Mouse (Mus musculus) kidney, postnatal 25 days (tissue): ENCODE results near the gene Pnldc1.
"Not testable (repeated sequence)": the region's sequence is repeated elsewhere in the genome, so short reads cannot be mapped to it uniquely, and the experiment has no call there.

Experiments used
- DNase-seq, 2 experiments: peaks; one replicate each; pipeline ENCODE4 v3.0.0; 2021; ENCODE audit warnings: mixed read lengths in 2 of 2

Gene Pnldc1

GRCm38 (mm10) chr17:12909361-12910280 is at the start of gene Pnldc1:
TSS of gene Pnldc1 (minus strand) at chr17:12910230.
- DNase-seq: no peak

GRCm38 (mm10) chr17:12959377-12959776 is 49.3 kb upstream of the Pnldc1 start:
- not testable (repeated sequence) for DNase-seq

DNA sequence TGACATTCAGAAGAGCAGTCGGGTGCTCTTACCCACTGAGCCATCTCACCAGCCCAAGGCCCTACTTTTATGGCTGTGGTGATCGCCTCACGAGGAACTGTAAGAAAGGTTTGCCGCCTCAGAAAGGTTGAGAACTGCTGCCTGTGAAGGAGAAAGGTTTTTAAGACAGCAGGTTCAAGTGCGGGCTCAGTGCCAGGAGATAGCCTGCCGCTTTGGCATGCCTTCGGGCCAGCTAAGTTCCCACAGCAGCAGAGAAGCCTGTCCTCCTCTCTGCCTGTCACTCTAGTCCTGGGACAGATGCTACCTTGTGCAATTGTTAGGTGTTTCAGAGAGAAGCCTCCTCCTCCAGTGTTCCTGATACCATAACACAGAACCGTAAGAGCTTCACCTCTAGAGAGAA is 46.6 kb upstream of the Pnldc1 start:
- DNase-seq: peak; percentile 51 to 57

DNA sequence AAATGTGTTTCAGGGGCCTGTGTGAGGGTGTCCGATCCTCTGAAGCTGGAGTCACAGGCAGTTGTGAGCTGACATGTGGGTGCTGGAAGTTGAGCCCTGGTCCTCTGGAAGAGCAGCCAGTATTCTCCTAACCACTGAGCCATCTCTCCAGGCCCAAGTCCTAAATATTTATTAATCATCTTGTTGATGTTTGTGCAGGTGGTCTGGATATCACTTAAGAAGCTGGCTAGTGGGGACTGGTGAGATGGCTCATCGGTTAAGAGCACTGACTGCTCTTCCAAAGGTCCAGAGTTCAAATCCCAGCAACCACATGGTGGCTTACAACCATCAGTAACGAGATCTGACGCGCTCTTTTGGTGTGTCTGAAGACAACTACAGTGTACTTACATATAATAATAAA is 39.6 kb upstream of the Pnldc1 start:
- no peak for DNase-seq

DNA sequence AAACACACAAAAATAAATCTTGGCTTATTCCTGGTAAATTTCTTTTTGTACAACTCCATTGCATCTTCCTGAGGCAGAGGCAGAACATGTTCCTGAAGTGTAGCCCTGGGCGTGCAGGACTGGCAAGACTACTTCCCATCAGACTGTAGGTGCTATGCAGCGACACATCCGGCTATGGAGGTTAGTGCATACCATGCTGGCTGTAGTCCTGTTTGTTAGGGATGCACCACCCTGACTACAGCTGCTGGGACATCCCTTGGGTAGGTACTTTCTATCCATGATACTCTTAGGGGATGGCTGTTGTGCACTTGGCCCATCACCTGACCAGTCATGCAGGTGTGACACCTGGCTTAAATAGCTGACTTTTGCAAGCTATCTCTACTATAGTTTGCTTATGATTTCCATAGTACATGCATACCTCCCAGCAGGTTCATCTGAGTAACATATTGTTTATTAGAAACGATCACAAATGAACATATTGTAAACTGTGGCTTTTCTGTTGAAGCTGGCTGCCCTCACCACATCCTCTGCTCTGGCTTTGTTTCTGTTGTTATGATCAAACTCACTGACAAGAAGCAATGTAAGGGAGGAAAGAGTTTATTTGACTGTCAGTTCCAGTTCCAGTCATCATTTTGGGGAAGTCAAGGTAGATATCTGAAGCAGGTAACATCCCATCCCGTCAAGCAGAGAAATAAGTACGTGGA is 32.6 kb upstream of the Pnldc1 start:
- no peak for DNase-seq

- no peak for DNase-seq
Measured at GRCm38 (mm10) chr17:12941543-12942260, 31.7 kb upstream of the Pnldc1 start.

GRCm38 (mm10) chr17:12940151-12940805 is 30.2 kb upstream of the Pnldc1 start, which contains the start of gene Acat3:
TSS of gene Acat3 (minus strand) at chr17:12940600.
- peak; percentile 28 to 57 for DNase-seq

GRCm38 (mm10) chr17:12939377-12940148 is 29.5 kb upstream of the Pnldc1 start:
- not testable (repeated sequence) for DNase-seq

- DNase-seq: no peak
Measured at GRCm38 (mm10) chr17:12938077-12938476, 28.0 kb upstream of the Pnldc1 start.

DNA sequence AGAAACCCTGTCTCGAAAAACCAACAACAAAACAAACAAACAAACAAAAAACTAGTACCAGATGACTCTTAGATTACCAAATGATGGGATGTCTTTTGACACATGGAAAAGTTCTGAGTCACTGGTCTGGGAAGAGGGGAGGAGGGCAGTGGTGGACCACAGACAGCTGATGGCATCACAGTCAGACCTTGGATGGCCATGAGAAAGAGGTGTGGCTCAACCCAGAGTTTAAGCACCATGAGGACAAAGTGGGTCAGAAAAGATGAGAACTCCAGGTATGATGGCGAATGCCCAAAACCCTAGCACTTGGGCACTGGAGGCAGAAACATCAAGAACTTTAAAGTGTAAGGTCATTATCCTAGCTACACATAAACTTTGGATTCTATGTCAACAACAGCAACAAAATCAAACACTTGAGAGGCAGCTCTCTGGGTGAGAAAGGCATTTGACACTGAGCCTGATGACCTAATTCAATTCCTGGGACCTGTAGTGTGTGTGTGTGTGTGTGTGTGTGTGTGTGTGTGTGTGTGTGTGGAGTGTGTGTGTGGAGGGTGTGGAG is 27.5 kb upstream of the Pnldc1 start:
- DNase-seq: no peak

GRCm38 (mm10) chr17:12935719-12936118 is 25.7 kb upstream of the Pnldc1 start:
- DNase-seq: peak in 1 of 2 experiments; percentile 65

- DNase-seq: peak in 1 of 2 experiments; percentile 71
Measured at GRCm38 (mm10) chr17:12931576-12931975, 21.5 kb upstream of the Pnldc1 start.

- DNase-seq: no peak
Measured at GRCm38 (mm10) chr17:12925703-12926180, 15.7 kb upstream of the Pnldc1 start.

- DNase-seq: no peak
Measured at GRCm38 (mm10) chr17:12925001-12925400, 15.0 kb upstream of the Pnldc1 start.

DNA sequence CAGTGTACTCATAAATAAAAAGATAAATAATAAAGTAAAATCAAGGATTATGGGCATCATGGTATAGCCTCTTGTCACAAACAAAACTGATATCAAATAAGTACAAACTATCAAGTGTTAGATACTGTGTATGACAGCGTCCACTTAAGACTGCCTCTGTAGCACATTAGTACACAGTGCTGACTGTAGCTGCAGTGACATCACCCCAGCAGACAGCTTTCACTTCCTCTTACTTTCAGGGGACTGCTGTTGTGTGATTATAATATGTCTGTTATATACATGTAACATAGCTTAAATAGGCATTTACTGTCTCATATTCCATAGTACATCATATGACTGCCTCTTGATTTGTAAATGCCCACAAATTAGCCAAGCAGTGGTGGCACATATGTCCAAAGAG is 11.0 kb upstream of the Pnldc1 start:
- DNase-seq: no peak

GRCm38 (mm10) chr17:12916588-12917380 is 6.8 kb upstream of the Pnldc1 start:
- DNase-seq: peak; percentile 42 to 66

GRCm38 (mm10) chr17:12915881-12916583 is 6.0 kb upstream of the Pnldc1 start, which contains the start of gene Mrpl18:
TSS of gene Mrpl18 (minus strand) at chr17:12916345.
- DNase-seq: peak; percentile 99 to 100

GRCm38 (mm10) chr17:12915488-12915880 is 5.5 kb upstream of the Pnldc1 start, which contains the start of gene Tcp1:
TSS of gene Tcp1 (plus strand) at chr17:12915701.
- DNase-seq: peak in 1 of 2 experiments; percentile 63

DNA sequence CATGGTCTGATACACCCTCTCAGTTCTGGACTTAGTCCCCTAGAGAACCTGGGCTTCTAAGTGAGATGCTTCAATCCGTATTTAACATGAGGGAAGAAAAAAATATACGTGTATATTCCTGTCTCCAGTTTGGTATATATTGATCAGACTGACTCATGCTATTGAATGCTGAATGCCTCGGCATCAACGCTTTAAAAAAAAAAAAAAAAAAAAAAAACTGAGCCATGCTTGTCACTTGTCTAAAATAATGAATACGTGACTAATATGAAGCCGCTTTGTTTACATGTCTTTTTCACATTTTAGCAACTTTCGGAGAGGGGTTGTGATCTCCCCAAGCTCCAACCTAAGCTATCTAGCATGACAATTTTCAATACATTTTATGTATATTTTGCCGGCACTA is 361 bp upstream of the Pnldc1 start:
- no peak for DNase-seq
